Mouse (Mus musculus) kidney, adult 2 months (tissue): Measurements from ENCODE around the gene Cpm.
A peak's percentile ranks its signal among the peaks of the same experiment; 100 is the strongest.

Experiments used
- CTCF ChIP-seq: fragments of 200-500 bp; conservative IDR thresholded peaks from 2 replicates; pipeline ENCODE4 v1.5.1; 2011; ENCODE audit warnings: low read depth, mild to moderate bottlenecking, control low read depth, low read length, moderate library complexity, mixed read lengths; ENCODE audit not compliant: insufficient read depth, insufficient read length
- POLR2A ChIP-seq: fragments of 200-500 bp; IDR thresholded peaks from one replicate; pipeline ENCODE4 v1.6.1; 2011; ENCODE audit warnings: low read depth, low read length, control low read depth

- peak; percentile 53; the same call in 1 of the 2 replicates for TF ChIP-seq CTCF
- TF ChIP-seq POLR2A = no peak
Observed at GRCm38 (mm10) chr10:117688204-117689151, 59.2 kb downstream of the Cpm start.
